Mouse (Mus musculus) spleen, adult 2 months (tissue): ENCODE results near the gene Olfr1053.

Experiments
- CTCF ChIP-seq: fragments of 200-500 bp; IDR thresholded peaks from 2 replicates; pipeline ENCODE4 v1.5.1; 2011; ENCODE audit warnings: mild to moderate bottlenecking, inconsistent platforms; ENCODE audit not compliant: insufficient read depth, insufficient read length, insufficient replicate concordance; ENCODE audit errors: extremely low read depth
- POLR2A ChIP-seq: fragments of 200-500 bp; IDR thresholded peaks from 2 replicates; pipeline ENCODE4 v1.6.1; 2011; ENCODE audit warnings: low read depth, low read length, inconsistent platforms

- TF ChIP-seq POLR2A (no peak), CTCF (no peak)
Observed at GRCm38 (mm10) chr2:86350184-86350583, 35.1 kb upstream of the Olfr1053 start, which contains the start of gene Olfr1055.
